Mouse (Mus musculus): ENCODE results near the gene Rasgrp3.

The Rasgrp3 gene

GRCm38 (mm10) chr17:75539130-75539529, 103.4 kb downstream of the Rasgrp3 start:
- DNase-seq (ENCODE audit: low spot score): no peak

DNA sequence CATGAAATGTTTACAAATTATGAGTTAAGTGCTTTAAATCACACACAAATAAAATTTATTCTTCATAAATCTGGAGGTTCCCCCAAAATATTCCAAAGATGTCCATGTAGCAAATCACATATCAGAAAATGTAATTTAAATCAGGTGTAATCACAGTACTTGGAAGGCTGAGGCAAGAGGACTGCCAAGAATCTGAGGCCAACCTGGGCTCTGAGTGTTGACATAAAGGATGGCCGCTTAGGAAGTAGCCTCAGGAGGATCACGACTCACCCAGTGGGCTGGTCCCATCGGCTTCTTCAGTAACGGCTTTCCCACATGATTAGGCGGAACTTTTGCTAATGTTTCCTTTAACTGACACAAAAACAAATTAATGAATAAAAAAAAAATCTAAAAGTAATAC, 104.1 kb downstream of the Rasgrp3 start:
- DNase-seq (ENCODE audit: low spot score): no peak

DNA sequence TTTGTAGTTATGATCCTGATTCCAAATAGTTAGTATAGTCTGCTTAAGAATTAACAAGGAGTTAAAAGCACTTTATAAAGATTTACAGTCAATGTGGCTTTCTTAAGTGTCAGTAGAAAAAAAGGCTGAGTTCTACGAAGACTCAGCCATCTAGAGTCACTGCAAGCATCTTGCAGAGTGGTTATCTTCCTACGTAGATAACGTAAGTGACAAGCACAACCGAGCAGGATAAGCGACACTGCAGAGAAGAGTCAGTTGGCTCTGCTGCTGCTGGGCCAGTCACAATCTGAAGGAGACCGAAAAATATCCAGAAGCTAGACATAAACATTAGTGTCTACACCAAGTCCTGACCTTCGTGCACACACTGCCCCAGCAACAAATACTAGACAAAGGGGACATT, 107.7 kb downstream of the Rasgrp3 start:
- DNase-seq (ENCODE audit: low spot score): no peak

DNA sequence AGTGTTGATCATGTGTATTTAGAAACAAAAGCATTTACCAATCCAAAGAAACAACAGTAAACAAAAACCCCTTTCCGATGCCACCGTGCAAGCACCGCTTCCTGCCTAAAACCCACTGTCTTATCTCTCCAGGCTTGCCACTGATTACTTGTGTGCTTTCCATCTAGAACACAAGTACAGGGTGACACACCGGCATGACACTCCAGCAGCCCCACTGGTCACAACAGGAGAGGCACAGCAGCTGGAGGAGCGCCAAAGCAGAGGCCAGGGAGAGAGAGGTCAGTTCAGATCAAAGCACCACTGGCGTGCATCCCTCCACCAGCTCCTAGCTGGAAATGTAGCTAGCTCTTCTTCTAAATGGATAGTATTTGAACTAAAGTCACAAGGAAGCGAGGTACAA, 108.6 kb downstream of the Rasgrp3 start:
- no peak for DNase-seq (ENCODE audit: low spot score)

DNA sequence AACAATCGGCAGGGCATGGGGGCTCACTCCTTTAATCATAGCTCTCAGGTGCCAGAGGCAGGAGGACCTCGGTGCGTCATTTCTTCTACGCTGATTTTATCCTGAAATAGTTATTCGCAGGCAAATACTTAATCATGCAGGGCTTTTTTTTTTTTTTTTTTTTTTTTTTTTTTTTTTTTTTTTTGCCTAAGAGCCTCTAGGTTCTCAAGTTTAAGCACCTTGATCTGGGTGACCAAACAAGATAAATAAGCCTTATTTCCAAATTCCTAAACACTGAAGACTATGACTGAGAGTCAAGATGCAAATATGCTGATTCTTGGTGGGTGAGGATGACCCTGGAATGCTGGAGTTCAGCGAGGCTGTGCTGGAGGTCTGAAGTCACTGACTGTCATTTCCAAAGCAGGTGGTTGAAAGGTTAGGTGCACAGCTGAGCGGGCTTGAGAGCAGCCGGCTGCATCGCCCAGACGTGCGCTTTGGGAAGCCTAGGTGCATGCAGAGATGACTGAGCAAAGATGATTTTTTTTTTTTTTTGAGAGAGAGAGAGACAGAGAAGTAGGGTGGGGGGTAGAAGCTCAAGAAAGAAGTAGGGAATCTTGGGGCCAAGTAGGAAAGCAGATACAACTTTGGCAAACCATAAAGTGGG, 115.2 kb downstream of the Rasgrp3 start:
- no peak for DNase-seq (ENCODE audit: low spot score)

DNA sequence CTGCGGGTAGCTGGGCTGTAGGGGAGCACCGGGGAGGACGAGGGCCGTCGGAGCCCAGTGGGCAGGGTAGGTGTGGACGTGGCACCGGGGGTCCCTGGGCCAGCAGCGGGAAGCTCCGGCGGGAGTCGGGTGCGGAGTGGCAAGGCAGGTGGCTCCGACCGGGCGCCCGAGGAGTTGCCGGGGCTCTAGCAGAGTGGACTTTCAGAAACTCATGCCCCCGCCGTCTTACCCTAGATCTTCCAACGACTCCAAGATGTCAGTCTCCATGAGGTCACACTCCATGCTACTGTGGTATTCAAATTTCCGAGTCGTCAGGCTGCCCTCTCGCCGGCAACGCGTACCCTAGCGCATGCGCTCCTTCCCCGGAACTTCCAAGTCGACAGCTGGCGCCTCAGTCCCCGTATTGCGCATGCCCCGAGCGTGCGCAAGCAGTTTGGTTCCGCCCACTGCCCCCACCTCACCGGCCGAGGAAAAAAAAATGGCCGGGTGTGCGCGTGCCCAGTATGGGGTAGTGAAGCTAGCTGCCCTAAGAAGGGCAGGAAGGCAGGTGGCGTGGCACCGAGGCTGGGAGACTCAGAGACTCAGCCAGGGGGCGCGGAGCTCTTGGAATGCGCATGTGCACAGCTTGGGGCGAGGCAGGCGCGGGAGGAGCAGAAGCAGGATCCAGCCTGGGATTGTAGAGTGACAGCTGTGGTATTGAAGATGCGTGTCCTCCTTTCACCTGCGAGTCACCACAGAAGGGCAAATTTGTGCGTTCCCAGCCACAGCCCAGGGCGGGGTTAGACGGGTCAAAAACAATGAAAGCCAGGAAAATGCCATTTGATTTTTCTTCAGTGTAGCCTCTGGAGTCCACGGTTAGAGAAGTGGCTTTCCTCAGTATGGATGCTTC, 116.1 kb downstream of the Rasgrp3 start, which contains the start of gene Fam98a:
Gene Fam98a (minus strand): TSS at position 435 of the 889 bp plus-strand sequence.
- peak; percentile 98 for DNase-seq (ENCODE audit: low spot score)

DNA sequence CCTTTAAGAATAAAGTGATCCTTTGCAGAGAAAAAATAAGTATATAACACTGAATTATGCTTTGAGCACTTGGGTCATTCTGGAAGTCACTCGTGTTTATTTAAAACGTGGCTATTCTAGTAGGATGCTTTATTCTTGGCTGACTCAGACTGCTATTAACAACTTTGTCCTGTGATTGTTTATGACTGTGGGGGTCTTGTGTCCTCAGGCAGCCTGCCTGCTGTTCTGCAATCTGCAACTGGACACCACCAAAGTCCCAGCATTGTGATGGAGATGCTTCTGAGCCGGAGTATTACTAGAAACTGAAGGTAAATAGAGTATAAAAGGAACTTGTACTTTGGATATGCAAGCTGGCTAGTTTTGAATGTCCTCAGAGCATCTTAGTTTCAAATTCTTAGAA, 121.3 kb downstream of the Rasgrp3 start:
- no peak for DNase-seq (ENCODE audit: low spot score)

DNA sequence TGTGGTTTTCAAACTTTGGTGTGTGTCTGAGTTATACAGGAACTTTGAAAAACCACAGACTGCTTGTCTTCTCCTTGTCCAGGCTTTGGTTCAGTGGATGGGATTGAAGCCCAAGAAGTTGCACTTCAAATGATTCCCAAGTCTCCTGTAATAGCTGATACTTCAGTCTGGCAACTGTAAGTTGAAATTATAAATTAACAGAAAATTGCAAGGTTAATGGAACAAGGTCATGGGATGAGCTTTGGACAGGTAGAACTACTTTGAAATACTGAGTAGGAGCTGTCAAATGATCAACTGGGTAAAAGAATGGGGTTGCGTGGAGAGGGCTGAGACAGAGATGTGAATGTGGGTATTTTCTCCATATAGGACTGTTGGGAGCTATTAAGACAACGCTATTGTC, 122.3 kb downstream of the Rasgrp3 start:
- no peak for DNase-seq (ENCODE audit: low spot score)

DNA sequence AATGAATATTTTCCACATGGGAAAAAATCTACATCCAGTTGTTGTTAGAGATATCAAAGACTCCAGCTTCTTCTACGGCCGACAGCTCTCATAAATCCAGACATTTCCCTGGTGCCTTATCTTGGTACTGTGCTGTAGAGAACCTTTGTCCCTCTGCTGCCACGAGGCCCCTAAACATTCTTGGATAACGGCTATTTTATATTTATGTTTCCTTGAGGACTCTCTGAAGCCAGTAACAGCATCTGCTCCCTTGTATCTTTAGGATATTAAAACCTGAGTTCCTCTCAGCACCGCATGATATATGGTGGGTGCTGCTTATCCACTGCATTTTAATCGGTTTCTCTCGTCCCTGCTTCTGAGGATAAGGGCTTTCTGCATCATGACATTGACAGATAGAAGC, 139.9 kb downstream of the Rasgrp3 start:
- no peak for DNase-seq (ENCODE audit: low spot score)
